Mouse (Mus musculus) gastrocnemius, adult 8-10 months (tissue): Measurements from ENCODE around the gene Rasa4. TPM values are rescaled to one million over a fixed set of nuclear protein-coding genes. Genes with fewer than 3 reads are reported as not detected.
A peak's percentile ranks its signal among the peaks of the same experiment; 100 is the strongest.

Experiments used
- microRNA-seq: library from miRNA; unstranded; fragments of <30 nt; microRNA quantifications from one replicate; pipeline ENCODE4 v1.2.0, GENCODE M21; 2022
- total RNA-seq, 4 experiments: library from RNA; stranded (reverse); gene quantifications; 2 replicates each; pipeline ENCODE4 v1.2.4; 2022

The Rasa4 gene
- total RNA-seq, 4 experiments from 2014 or later: 24.6 to 27.4 (median 26.7) TPM

Small RNAs within 50 kb of the gene (microRNA-seq; reads per million reads assigned to microRNA genes)
- 11.6 reads per million, percentile 7 among the genes with 10 or more reads in this experiment for gene Mir7035

Other genes with a start within 250 kb of the Rasa4 start
- gene Hspb1, start 196.0 kb upstream of the Rasa4 start, total RNA-seq: 100 to 1,000 TPM; 202 to 250 (median 231) TPM
- gene Ywhag, start 149.3 kb upstream of the Rasa4 start, total RNA-seq: 100 to 1,000 TPM; 306 to 315 (median 309) TPM
- gene Ssc4d, start 109.4 kb upstream of the Rasa4 start, total RNA-seq: under 1 TPM in 3 of 4 experiments, not detected in 1; 0.29 to 0.65 (median 0.53) TPM
- not detected for gene Zp3, start 103.8 kb upstream of the Rasa4 start, total RNA-seq
- gene Dtx2, start 89.1 kb upstream of the Rasa4 start, total RNA-seq: 1 to 10 TPM; 6.4 to 7.8 (median 7.1) TPM
- gene Upk3b, start 45.4 kb upstream of the Rasa4 start, total RNA-seq: not detected
- not detected for gene Upk3bl, start 29.4 kb upstream of the Rasa4 start, total RNA-seq
- 10 to 100 TPM; 60.0 to 72.5 (median 60.7) TPM for gene Polr2j, start 32.7 kb downstream of the Rasa4 start, total RNA-seq
- 1 to 10 TPM; 4.1 to 5.7 (median 4.2) TPM for gene Lrwd1, start 52.2 kb downstream of the Rasa4 start, total RNA-seq
- gene Alkbh4, start 52.2 kb downstream of the Rasa4 start, total RNA-seq: 1 to 10 TPM; 3.4 to 6.1 (median 4.1) TPM
- 1 to 10 TPM in 1 of 4 experiments, under 1 TPM in 3; 0.32 to 1.0 (median 0.45) TPM for gene Orai2, start 86.8 kb downstream of the Rasa4 start, total RNA-seq
- 10 to 100 TPM; 17.0 to 18.9 (median 17.6) TPM for gene Prkrip1, start 115.0 kb downstream of the Rasa4 start, total RNA-seq
- gene Sh2b2, start 162.6 kb downstream of the Rasa4 start, total RNA-seq: 1 to 10 TPM; 2.1 to 2.8 (median 2.5) TPM